Mouse (Mus musculus): ENCODE measurements around the gene Inhbc.

Inhbc gene

DNA sequence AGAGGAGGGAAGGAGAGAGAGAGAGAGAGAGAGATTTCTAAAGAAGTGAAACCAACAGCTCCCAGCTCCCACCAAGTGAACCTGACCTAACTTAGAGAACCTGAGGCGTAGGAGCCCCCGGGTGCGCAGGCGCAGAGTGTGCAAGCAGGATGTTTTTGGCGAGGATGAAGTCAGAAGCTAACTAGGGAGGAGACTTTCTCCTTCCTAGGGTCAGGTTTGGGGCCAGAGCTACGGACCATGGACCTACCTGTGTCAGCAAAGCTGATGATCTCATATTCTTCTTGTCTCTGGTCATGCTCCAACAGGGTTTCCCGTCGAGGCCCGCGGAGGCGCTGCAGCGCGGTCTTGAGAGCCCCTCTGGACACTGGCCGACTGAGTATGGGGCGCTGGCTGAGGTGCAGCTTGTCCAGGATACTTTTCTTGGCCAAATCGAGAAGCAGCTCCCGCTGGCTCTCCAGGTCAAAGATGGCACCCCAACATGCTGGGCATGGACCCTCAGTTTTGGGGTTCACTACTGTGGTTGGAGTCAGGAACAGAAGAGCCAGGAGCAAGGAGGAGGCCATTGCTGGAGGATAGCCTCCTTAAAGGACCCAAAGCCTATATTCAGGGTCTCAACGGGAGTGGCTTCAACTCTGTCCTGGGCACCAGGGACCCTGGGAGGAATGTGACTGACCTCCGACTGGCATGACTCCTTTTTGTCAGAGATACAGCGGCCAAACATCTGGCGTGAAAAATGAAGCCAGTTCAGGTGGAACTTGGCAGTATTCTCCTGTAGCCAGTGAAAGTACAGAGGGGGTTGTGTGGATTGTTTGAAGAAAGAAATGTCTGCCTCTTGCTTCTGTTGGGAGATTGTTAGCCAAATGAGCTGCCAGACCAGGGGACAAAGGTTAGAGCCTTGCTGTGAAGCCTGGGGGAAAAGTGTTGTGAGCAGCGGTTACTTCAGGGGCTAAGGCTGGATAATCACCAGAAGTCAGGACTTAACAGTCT, at the start of gene Inhbc:
TSS of gene Inhbc (minus strand) at position 598 of the 987 bp plus-strand sequence.
- DNase-seq (ENCODE audit: low spot score in 2 of 2): no peak

DNA sequence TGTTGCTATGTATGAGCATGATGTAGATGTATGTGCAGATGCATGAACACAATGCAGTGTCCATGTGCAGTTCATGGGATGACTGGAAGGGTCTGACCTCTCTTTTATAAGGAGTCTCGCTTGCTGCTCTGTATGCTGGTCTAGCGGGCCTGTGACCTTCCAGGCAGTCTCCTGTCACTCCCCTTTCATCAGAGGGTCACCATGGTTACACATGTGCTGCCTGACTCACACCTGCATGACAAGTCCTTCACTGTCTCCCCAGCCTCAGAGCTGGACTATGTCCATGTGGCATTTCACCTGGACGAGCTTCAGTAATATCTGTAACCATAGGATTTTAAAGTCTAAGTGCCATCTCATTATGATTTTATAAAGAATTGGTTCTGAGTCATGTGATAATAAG, 43.9 kb upstream of the Inhbc start:
- DNase-seq (ENCODE audit: low spot score in 2 of 2): no peak

DNA sequence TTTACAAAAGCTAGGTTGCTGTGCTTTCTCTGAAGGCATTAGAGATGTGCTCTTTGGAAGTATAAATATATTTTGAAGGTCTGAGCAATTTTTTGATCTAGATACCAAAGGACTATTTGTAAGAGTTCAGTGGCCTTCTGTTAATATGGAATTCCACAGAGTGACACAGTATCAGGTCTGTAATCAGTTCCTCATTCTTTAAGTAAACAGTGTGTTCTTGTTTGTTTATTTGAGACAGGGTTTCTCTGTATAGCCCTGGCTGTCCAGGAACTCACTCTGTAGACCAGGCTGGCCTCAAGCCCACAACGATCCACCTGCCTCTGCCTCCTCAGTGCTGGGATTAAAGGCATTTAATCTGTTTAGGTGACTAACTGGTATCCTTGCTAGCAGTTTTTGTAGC, 43.4 kb upstream of the Inhbc start:
- no peak for DNase-seq (ENCODE audit: low spot score in 2 of 2)

DNA sequence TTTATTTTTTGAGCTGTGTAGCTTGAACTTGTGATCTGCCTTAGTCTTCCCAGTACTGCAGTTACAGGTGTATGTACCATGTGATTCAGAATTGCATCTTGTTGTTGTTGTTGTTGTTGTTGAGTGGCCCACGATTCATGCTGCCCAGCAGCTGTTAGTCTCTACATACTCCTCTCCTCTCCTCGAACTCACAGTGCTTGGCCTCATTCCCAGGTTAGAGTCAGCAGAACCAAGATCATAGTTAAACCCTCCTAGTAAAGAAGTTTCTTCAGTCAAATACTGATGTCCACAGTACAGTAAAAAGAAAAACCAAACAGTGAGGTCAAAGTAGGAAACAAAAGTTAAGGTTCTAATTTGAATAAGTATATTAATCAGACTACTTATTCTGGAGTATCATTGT, 42.5 kb upstream of the Inhbc start:
- DNase-seq (ENCODE audit: low spot score in 2 of 2): no peak

DNA sequence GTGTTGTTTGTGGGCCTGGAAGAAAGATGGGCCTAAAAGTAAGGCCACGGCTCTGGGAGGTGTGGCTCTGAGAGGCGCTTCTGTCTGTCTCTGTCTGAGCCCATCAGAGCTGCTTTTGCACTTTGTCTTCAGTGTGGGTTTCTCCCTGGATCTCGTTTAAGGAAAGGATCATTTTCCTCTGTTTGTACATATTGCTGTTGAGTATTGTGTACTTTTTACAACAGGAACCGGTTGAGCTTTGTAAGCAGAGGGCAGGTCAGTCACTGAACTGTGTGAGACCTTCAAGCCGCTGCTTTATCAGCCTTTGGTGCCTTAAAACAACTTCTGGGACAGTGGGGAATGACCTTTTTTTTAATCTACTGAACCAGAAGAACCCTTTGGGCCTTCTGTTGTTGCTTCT, 41.9 kb upstream of the Inhbc start:
- no peak for DNase-seq (ENCODE audit: low spot score in 2 of 2)

DNA sequence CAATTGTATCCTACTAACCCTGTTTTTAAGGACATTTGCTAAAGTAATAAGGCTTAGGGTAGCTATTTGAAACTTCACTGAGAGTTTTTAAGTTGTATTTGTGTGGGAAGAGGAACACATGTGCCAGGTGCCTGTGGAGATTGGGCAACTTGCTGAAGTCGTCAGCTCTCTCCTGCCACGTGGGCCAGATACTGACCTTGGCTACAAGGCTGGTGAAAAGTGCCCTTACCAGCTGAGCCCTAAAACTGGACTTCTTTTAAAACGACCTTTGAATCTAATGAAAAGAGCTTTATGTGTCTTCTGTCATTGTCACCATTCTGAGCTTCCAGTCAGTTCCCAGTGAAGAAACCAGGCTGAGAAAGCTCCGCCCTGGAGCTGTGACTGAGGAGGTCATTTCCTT, 37.2 kb upstream of the Inhbc start:
- DNase-seq (ENCODE audit: low spot score in 2 of 2): no peak

DNA sequence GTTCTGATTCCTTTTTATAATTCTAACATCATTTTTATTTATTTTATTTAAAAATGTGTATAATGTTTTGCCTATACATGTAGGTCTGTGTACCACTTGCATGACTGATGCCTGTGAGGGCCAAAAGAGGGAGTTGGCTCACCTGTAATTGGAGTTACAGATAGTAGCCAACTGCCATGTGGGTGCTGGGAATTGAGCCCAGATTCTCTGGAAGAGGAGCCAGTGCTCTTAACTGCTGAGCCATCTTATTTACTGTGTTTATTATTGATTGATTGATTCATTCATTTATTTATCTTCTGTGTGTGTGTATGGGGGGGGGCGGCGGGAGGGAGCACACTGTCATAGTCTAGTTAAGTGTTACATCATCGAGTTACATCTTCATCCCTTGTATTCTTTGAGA, 34.5 kb upstream of the Inhbc start:
- no peak for DNase-seq (ENCODE audit: low spot score in 2 of 2)

DNA sequence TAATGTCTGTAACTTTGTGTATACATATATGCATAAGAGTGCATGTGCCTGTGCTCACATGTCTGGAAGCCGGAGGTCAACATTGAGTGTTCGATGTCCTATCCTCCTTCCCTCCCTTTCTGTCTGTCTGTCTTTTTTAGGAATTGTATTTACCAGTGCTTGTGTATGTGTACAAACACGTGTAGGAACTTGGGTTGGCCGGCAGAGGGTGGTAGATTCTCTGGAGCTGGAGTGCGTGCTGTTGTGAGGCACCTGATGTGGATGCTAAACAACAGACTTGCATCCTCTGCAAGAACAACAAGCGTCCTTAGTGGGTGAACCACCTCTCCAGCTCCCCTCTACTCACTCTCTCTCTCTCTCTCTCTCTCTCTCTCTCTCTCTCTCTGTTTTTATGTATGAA, 21.5 kb upstream of the Inhbc start:
- DNase-seq (ENCODE audit: low spot score in 2 of 2): no peak

DNA sequence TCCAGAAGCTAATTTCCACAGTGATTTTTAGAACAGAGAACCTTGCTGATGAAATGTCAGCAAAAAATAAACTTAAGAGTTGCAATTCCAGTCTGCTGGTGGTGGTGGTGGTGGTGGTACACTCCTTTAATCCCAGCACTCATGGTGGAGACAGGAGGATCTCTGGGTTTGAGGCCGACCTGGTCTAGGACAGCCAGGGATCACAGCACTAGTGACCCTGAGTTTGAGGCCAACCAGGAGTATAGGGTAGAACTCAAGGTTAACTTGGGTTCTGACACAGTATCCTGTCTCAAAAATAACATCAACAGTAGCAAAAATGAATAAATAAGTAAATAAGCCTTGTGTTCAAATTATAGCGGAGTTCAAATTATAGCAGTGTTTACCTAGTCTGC, 11.5 kb upstream of the Inhbc start:
- no peak for DNase-seq (ENCODE audit: low spot score in 2 of 2)

DNA sequence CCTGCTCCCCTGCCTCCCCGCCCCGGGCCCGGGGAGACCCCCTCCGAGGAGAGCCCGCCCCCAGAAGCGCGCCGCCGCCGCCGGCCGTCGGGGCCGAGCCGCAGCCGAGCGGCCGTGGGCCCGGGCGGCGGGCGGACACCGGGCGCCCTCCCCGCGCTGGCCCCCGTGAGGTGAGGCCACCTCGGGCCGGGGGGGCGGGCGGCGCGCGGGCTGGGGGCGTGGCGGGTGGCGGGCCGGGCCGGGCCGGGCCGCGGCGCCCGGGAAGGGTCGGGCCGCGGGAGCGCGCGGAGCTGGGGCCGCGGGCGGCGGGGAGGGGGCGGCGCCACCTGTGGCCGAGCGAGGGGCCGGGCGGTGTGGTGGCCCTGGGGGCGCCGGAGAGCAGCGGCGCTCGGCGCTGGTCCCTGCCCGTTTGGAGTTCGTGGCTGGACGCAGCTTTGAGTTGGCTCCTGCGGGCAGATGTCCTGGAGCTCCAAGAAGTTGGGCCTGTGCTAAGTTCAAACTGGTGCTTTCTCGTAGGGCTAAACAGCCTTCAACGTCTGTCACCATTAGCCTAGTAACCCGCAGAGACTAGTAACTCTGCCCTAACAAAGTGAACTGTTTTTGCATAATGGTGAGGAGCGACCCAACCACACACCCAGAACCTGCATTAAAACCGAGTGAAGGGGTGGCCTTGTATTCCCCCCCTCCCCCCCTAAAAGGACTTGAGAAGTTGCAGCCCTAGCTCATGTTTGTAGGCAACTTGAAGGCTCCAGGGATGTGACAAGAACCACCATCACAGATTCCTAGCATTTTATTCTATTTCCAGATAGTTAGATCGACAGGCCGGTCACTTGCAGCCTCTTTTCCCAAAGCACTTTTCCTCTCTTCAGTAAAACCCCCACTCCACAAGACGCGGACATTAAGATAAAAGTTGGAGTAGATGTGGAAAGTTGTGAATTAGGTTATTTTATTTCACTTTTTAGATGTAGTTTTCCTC, 10.8 kb upstream of the Inhbc start:
- DNase-seq (ENCODE audit: low spot score in 2 of 2): peak; percentile 22 to 46

DNA sequence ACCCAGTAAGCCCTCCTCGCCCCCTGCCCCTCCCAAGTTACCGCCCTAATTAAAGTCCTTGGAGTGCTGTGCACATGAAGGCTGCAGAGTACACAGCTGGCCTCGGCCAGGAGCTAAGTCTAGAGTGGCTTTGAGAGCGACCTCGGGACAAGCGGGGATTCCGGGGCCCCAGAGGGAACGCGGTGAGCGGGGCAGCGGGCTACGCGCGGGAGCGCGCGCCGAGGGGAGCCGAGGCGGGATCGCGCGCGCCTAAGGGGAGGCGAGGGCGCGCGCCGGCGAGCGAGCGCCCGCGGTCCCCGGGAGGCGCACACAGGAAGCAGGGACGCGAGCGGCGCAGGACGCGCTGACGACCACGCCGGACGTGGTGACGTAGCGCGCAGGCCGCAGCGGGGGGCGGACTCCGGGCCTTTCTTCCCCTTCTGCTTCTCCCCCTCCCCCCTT, 10.0 kb upstream of the Inhbc start, which contains the start of gene R3hdm2:
TSS of gene R3hdm2 (plus strand) at position 77 of the 441 bp plus-strand sequence.
- DNase-seq (ENCODE audit: low spot score in 2 of 2): peak; percentile 81 to 91

DNA sequence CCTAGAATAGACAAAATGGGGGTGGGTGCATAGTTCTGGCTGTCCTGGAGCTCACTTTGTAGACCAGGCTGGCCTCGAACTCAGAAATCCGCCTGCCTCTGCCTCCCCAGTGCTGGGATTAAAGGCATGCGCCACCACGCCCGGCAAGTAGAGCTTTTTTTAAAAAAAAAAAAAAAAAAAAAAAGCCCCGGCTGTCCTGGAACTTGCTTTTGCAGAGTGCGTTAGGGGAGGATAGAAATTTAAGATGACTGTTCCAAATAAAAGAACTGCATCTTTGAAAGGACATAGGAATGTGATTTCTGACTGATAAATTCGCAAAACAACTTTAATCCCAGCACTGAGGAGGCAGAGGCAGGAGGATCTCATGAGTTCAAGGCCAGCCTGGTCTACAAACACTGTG, 9.4 kb upstream of the Inhbc start:
- DNase-seq (ENCODE audit: low spot score in 2 of 2): no peak

DNA sequence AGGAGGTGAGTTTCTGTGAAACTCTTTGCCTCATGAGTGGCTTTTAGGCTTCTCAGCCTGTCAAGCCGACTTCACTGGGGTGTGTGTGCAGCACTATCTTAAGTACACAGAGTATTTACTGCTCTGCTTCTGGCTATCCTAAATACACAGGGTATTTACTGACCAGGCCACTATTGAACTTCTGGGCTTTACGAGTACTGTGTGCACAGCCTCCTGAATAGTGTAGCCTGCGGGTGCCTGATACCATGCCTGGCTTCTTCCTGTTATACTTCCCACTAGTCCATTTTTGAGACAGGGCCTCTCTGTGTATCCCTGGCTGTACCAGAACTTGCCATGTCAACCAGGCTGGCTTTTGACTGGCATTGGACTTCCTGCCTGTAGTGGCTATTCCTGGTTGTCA, 7.5 kb upstream of the Inhbc start:
- DNase-seq (ENCODE audit: low spot score in 2 of 2): no peak

DNA sequence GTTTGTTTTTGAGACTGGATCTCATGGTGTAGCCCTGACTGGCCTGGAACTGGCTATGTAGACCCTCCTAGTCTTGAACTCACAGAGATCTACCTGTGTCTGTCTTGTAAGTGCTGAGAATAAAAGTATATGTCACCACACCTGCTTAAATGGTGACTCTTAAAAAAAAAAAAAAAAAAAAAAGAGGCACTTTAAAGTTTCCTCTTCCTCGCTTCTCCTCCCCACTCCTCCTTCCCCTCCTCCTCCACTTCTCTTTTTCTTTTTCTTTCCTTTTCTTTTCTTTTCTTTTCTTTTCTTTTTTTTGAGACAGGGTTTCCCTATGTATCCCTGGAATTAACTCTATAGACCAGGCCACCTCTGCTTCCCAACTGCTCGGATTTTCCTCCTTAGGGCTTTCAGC, 792 bp upstream of the Inhbc start:
- no peak for DNase-seq (ENCODE audit: low spot score in 2 of 2)

DNA sequence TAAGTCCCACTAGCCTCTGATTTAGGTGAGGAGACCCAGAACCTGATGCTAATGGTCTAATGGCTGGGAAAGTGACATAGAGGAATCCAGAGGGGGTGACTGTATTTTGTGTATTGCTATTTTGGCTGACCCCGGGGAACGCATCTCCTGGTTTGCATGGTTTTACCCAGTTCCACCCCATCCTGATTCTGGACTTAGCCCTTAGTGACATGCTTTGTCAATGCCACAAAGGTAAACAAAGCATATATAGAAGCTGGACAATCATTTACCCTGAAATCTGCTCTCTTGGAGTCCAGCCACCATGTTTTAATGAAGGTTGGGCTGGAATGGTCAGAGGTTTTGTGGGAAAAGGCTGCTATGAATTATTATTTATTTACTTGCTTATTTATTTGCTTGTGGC, 2.0 kb downstream of the Inhbc start:
- DNase-seq (ENCODE audit: low spot score in 2 of 2): no peak

DNA sequence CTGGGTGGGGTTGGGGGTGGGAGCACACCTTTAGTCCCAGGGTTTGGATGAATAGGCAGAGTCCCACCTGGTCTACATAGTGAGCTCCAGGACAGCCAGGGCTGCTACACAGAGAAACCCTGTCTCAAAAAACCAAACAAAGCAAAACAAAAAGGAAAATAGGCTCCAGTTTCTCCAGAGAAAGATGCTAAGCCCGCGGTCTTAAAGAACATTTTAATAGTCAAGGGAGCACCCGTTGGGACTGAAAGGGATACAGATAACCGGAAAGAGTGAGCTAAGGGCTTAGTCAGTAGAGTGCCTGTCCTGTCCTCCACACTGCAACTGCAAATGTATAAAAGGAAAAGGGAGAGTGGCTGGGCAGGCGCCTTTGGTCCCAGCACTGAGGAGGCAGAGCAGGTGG, 3.1 kb downstream of the Inhbc start:
- no peak for DNase-seq (ENCODE audit: low spot score in 2 of 2)

DNA sequence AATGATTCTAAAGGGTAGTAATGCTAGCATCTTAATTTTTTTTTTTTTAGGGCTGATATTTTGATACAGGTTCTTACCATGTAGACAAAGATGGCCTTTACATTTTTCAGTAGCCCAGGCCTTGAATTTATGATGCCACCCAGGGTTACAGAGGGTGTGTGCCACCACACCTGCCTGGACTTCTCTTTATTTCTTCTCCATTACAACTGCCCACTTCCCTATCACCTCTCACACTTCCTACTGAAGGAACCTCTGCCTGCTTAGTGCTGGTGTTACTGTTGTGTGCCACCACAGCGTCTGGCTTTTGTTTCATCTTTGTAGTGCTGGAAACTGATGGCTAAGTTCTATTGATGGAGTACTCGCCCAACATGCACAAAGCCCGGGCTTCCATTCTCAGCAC, 9.5 kb downstream of the Inhbc start:
- no peak for DNase-seq (ENCODE audit: low spot score in 2 of 2)

DNA sequence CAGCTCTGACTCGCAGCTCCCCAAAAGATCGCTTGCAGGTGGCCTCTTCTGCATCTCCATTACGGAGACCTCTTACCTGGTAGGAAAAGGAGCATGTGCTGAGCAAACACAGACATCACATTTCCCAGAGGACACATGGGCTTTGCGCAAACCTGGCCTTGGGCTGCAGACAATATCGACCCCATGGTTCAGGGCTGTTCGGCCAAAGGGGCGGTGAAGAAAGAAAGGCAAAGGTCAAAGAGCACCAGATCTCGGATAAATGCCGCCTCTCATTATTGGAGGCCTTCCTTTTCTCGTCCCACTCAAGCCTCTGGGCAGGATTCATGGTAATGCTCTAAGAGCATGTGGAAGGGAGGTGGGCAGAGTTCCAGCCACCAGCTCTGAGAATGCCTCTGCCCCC, 14.9 kb downstream of the Inhbc start:
- no peak for DNase-seq (ENCODE audit: low spot score in 2 of 2)

DNA sequence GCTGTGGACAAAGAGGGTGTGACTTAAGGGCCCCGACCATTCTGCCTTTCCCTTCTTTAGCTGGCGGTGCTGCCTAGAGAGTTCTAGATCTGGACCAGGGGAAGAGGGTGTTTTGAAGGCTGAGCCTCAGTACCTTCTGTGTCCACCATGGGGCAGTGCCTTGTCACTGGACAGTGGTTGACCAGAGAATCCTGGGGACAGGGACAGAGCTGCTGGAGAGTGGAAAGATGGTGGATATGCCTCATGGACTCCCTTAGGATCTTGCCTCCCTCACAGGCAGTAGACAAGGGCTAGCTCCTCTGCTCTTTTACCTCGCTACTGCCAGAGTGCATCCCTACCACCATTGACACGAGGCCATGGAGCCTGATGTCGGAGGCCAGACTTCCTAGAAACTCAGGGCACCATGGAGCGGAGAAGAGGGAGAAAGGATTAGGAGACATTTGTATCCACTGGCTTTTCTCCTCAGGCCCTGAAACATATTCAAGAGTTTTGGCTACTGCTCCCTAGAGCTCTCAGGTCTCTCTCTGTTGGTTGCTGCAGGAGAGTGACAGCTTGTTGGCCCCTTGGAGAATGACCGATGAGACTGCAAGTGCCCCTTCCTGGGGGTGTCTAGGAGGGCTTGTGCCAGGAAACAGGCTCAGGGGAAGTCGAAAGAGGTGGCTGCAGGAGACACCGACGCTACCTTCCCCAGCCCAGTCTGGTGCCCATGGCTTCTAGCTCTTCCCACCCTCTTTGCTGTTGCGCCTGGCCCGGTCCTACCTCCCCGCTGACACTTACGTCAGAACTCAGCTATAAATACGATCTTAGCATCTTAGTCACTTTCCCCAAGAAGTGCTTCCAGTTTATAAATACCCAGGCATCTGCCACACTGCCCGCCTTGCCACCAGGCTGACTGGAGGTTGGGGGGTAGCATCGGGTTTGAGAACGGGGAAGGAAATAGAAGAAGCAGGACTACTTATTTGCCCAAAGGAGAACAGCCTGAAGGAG, 16.0 kb downstream of the Inhbc start, which contains the start of gene Inhbe:
TSS of gene Inhbe (minus strand) at position 503 of the 987 bp plus-strand sequence.
- DNase-seq (ENCODE audit: low spot score in 2 of 2): peak; percentile 81 to 84

DNA sequence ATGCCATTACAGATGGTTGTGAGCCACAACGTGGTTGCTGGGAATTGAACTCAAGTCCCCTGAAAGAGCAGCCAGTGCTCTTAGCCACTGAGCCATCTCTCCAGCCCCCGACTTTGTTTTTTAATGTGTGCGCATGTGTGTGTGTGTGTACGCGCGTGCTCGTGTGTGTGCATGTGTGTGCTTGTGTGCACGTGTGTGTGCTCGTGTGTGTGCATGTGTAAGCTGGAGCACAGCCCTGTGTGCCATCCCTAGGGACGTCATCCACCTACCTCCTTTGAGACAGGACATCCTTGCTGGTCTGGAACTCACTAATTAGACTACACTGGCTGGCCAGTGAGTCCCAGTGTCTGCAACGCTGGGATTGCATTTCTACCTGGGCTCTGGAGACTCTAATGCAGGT, 17.5 kb downstream of the Inhbc start:
- DNase-seq (ENCODE audit: low spot score in 2 of 2): no peak

DNA sequence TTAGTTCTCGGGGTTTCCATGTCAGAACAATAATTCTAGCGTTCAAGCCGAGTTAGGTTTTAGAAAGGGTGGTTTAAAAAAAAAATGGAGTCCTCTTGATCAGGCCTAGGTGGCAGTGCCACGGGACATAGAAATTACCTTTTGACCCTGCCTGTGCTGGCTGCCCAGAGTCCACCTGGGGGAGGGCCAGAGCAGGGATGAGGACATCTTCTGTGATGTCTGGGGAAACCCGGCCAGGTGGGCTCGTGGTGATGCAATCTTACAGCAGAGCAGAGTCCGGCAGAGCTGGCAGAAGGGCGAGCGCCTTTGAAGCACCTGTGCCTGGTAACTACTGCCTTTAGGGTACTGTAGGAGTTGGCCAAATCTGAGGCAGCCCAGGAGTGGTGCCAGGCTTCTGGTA, 18.0 kb downstream of the Inhbc start:
- DNase-seq (ENCODE audit: low spot score in 2 of 2): no peak

Measured in right cerebral cortex, adult 2 months (tissue).